Mouse (Mus musculus) kidney, postnatal 0 days (tissue): Measurements from ENCODE around the gene Angpt4. TPM values are rescaled to one million over a fixed set of nuclear protein-coding genes. Genes with fewer than 3 reads are reported as not detected.
A peak's percentile ranks its signal among the peaks of the same experiment; 100 is the strongest.

Experiments
- ATAC-seq: fragments of 200-750 bp; cut with Nextera tagmentation; replicated peaks from 2 replicates; pipeline ENCODE4 v1.8.0; 2017; ENCODE audit warnings: low read depth, moderate number of reproducible peaks, moderate TSS enrichment, moderate library complexity; ENCODE audit not compliant: low FRiP score
- DNase-seq: peaks from one replicate; pipeline ENCODE4 v3.0.0-alpha.2; 2016; ENCODE audit warnings: low spot score
- H3K27ac ChIP-seq: fragments of 300-500 bp; sonication (generic); 2 replicates; pipeline ENCODE4 v1.5.1; 2014; ENCODE audit warnings: mild to moderate bottlenecking
- H3K27me3 ChIP-seq: fragments of 300-500 bp; sonication (generic); 2 replicates; pipeline ENCODE4 v1.6.1; 2014; ENCODE audit warnings: low read length, mixed read lengths; ENCODE audit not compliant: insufficient read depth
- H3K36me3 ChIP-seq: fragments of 300-500 bp; sonication (generic); 2 replicates; pipeline ENCODE4 v1.6.1; 2014; ENCODE audit warnings: low read length, mixed read lengths; ENCODE audit not compliant: insufficient read depth
- H3K4me1 ChIP-seq: fragments of 300-500 bp; sonication (generic); replicated peaks from 2 replicates; pipeline ENCODE4 v1.6.1; 2014; ENCODE audit warnings: antibody characterized with exemption, low read length, mixed read lengths; ENCODE audit not compliant: insufficient read depth
- H3K4me2 ChIP-seq: fragments of 300-500 bp; sonication (generic); 2 replicates; pipeline ENCODE4 v1.6.1; 2014; ENCODE audit warnings: mild to moderate bottlenecking, low read length, moderate library complexity, mixed read lengths
- H3K4me3 ChIP-seq: fragments of 300-500 bp; sonication (generic); replicated peaks from 2 replicates; pipeline ENCODE4 v1.5.1; 2014; ENCODE audit warnings: low read depth, low read length
- H3K9ac ChIP-seq: fragments of 300-500 bp; sonication (generic); 2 replicates; pipeline ENCODE4 v1.6.1; 2014; ENCODE audit warnings: low read depth, low read length
- H3K9me3 ChIP-seq: fragments of 300-500 bp; sonication (generic); replicated peaks from 2 replicates; pipeline ENCODE4 v1.6.1; 2016; ENCODE audit warnings: low read length, inconsistent platforms, mixed read lengths
- CTCF ChIP-seq: IDR thresholded peaks from 2 replicates; pipeline ENCODE4 v1.5.1; 2016; ENCODE audit warnings: antibody characterized with exemption, low read depth, mild to moderate bottlenecking, moderate library complexity
- WGBS: fragments of 180-500 bp; shearing (Covaris S2); extraction: QIAGEN DNeasy Blood & Tissue Kit; methylation state at CpG from one replicate; pipeline ENCODE4 v1.1.7; 2014; 5-methylcytosine and 5-hydroxymethylcytosine counted together
- polyA plus RNA-seq: library from polyadenylated mRNA; unstranded; fragments of >200 nt; fragmentation: Nextera tagmentation; extraction: Ambion mirVana; gene quantifications from 2 replicates; pipeline ENCODE4 v1.2.1, GENCODE M21; 2015

Angpt4 gene
- polyA plus RNA-seq, 1 experiment from 2014 or later, result 2.7 TPM

DNA sequence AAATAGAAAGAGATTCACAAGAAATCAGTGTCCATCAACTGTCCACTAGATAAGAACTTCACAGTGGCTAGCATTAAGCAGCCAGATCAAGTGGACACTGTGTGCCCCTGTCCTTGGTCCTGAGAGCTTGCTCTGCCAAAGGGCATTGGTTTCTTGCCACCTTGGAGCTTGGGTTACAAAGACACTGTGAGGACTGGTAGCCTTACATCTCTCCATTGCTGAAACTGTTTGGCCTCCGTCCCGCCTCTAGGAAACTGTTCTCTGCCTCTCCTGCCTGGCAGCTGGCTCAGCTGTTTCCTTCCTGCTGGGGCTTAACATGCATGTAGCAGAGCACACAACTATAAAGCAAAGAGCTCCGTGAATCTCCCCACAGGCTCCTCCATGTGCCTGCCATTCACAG, 26.9 kb downstream of the Angpt4 start:
- no peaks in the 10 kb centered on the region for H3K4me1 ChIP-seq
- 56% methylated on average over 3 of the region's 3 CpGs for WGBS
- no peaks in the 10 kb centered on the region for H3K36me3 ChIP-seq
- no peak overlapping the region for H3K4me3 ChIP-seq
- no peaks in the 10 kb centered on the region for H3K27me3 ChIP-seq
- peak; percentile 56 for DNase-seq
- H3K9ac ChIP-seq, result no peak overlapping the region
- H3K27ac ChIP-seq, result no peak overlapping the region
- no peak overlapping the region for H3K4me2 ChIP-seq
- ATAC-seq, result no peak
- no peak for TF ChIP-seq CTCF
- H3K9me3 ChIP-seq, result no peaks in the 10 kb centered on the region

DNA sequence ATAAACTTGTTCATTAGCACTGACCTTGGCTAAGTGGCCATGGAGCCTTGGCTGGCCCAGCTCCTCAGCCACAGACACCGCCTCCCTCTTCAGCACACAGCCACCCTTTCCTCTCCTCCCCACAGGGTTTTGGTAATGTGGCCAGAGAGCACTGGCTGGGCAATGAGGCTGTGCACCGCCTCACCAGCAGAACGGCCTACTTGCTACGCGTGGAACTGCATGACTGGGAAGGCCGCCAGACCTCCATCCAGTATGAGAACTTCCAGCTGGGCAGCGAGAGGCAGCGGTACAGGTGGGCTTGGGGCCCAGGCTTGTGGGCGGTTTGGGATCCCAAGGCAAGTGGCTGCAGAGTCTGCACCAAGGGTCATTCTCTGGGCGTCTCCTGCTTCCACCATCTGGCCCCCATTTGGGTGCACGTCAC, 27.8 kb downstream of the Angpt4 start:
- peak; percentile 38 for DNase-seq
- no peaks in the 10 kb centered on the region for H3K36me3 ChIP-seq
- no peak overlapping the region for H3K9ac ChIP-seq
- no peak; the same call in 1 of the 2 replicates for ATAC-seq
- WGBS, result 41% methylated on average over 11 of the region's 11 CpGs
- H3K4me3 ChIP-seq, result no peak overlapping the region
- H3K4me1 ChIP-seq, result no peaks in the 10 kb centered on the region
- no peak for TF ChIP-seq CTCF
- no peak overlapping the region for H3K4me2 ChIP-seq
- H3K9me3 ChIP-seq, result no peaks in the 10 kb centered on the region
- H3K27me3 ChIP-seq, result no peaks in the 10 kb centered on the region
- H3K27ac ChIP-seq, result no peak overlapping the region

DNA sequence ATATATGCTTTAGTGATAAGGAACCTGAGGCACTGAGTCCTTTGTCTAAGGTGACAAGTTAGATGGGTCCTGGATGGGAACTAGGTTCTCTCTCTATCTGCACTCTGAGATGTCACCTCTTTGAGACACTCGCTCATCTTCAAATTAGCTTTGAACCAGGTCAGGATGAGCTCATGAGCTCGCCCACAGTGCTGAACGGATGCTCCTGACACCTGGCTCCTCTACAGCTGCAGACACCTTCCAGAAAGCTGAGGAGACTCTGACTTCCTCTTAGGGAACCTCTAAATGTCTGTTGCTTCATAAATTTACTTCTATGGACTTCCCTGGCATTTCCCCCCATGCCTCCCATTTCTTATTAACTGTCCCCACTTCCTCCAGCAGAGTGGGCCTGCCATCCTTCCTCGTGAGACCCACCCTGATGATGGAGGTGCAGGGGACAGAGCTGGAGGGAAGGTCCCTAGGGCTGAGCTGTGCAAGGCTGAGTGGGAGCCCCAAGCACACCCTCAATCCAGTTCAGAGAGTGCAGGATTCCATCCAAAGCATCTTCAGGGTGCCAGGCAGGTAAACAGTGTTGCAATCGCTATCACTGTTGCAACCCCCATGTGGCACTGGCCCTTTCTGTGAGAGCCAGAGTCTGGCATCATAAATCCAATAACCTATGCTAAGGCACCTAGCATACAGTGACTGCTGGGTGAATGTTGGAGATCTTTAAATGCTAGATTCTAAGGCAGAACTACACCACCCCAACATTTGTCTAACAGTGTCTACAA, 28.8 kb downstream of the Angpt4 start:
- H3K27me3 ChIP-seq, result no peaks in the 10 kb centered on the region
- no peak for TF ChIP-seq CTCF

DNA sequence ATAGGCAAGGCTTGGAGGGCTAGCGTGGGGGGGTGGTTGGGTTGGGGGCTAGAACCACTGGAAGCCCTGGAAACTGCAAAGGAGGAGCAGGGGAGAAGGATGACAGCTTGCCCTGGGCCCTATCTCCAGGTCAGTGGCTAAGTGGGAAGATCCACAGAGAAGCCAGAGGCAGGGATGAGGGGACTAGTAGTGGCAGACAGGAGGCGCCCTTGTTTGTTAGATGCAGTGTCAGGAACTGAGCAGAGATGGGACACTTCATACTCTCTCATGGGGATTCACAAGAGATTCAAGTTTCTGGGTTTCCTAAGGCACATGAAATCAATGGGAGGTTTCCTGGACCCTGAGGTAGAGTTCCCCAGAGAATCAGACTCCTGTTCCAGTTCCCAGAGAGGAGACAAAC, 30.3 kb downstream of the Angpt4 start:
- Histone ChIP-seq H3K4me3 (no peak overlapping the region), H3K36me3 (no peaks in the 10 kb centered on the region), H3K9ac (no peak overlapping the region), H3K27ac (no peak overlapping the region), H3K4me2 (no peak overlapping the region), H3K4me1 (no peaks in the 10 kb centered on the region), H3K27me3 (no peaks in the 10 kb centered on the region), H3K9me3 (no peaks in the 10 kb centered on the region)
- DNase-seq, result peak; percentile 68
- WGBS, result 32% methylated on average over 2 of the region's 2 CpGs
- no peak for ATAC-seq
- peak; percentile 73 for TF ChIP-seq CTCF

More for the DNA sequence above, 28.8 kb downstream of the Angpt4 start:
- Histone ChIP-seq H3K4me3 (no peak overlapping the region), H3K4me2 (no peak overlapping the region), H3K4me1 (no peaks in the 10 kb centered on the region), H3K27ac (no peak overlapping the region), H3K9me3 (no peaks in the 10 kb centered on the region), H3K9ac (no peak overlapping the region), H3K36me3 (no peaks in the 10 kb centered on the region)
- 73% methylated on average over 5 of the region's 5 CpGs for WGBS
- DNase-seq, result no peak
- ATAC-seq, result no peak

DNA sequence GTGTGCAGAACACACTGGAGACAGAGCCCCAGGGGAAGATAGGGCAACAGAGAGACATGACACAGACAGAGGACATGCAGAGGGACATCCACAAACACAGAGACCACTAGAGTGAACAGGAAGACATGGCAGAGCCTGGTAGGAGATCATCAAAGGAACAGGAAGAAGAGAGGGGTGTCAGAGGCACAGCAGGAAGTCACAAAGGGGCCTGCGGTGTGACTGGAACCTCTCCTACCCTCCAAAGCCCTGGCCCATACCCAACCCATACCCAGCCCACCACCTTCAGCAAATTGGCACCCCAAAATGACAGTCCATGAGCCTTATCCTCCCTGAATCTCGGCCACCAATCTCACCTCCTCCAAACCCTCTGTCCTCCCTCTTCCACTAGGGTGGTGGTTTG, 33.1 kb downstream of the Angpt4 start:
- no peak for ATAC-seq
- no peak overlapping the region for H3K27ac ChIP-seq
- no peak overlapping the region for H3K4me2 ChIP-seq
- H3K27me3 ChIP-seq, result no peaks in the 10 kb centered on the region
- no peak overlapping the region for H3K4me3 ChIP-seq
- no peak for DNase-seq
- TF ChIP-seq CTCF, result no peak
- no peaks in the 10 kb centered on the region for H3K4me1 ChIP-seq
- 54% methylated on average over 2 of the region's 2 CpGs for WGBS
- H3K36me3 ChIP-seq, result no peaks in the 10 kb centered on the region
- no peak overlapping the region for H3K9ac ChIP-seq
- H3K9me3 ChIP-seq, result no peaks in the 10 kb centered on the region

DNA sequence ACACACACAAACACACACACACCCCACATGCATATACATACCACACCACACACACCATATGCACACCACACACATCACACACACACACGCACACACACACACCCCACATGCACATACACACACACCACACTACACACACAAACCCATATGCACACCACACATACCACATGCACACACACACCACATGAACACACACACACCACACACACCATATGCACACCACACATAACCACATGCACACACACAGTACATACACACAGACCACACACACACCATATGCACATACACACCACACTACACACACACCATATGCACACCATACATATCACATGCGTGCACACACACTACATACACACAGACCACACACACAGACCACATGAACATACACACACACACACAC, 36.6 kb downstream of the Angpt4 start:
- H3K36me3 ChIP-seq, result no peaks in the 10 kb centered on the region
- ATAC-seq (no peak), DNase-seq (no peak)
- H3K4me1 ChIP-seq, result no peaks in the 10 kb centered on the region
- H3K4me3 ChIP-seq, result no peak overlapping the region
- H3K4me2 ChIP-seq, result no peak overlapping the region
- no peak overlapping the region for H3K27ac ChIP-seq
- no peak overlapping the region for H3K9ac ChIP-seq
- no peaks in the 10 kb centered on the region for H3K9me3 ChIP-seq
- WGBS, result 92% methylated on average over 2 of the region's 2 CpGs
- H3K27me3 ChIP-seq, result no peaks in the 10 kb centered on the region
- no peak for TF ChIP-seq CTCF
